Mouse (Mus musculus): Measurements from ENCODE around the gene Trpm2. TPM values are rescaled to one million over a fixed set of nuclear protein-coding genes. Genes with fewer than 3 reads are reported as not detected.

Trpm2 gene
- polyA plus RNA-seq, 1 experiment from 2014 or later: 0.59 TPM

GRCm38 (mm10) chr10:77985775-77986174 is 15.4 kb upstream of the Trpm2 start:
- WGBS: 77% methylated on average over 5 of the region's 5 CpGs
- no peak for ATAC-seq (ENCODE audit: low FRiP score, low TSS enrichment)

GRCm38 (mm10) chr10:77984660-77985059 is 14.3 kb upstream of the Trpm2 start:
- 0% methylated on average over 4 of the region's 4 CpGs for whole genome bisulfite sequencing
- H3K4me2 ChIP-seq (replicated peaks; ENCODE audit: low read depth, low read length): no peak overlapping the region
- H3K36me3 ChIP-seq (ENCODE audit: insufficient read depth, low read length): peaks cover 38% of the 10 kb centered on the region
- H3K27ac ChIP-seq (ENCODE audit: low read length): no peak overlapping the region
- H3K4me1 ChIP-seq (ENCODE audit: insufficient read depth, low read length): 0 out of 2 replicates have a peak, but pooled peaks cover under 1% of the 10 kb centered on the region
- no peaks in the 10 kb centered on the region for H3K27me3 ChIP-seq (ENCODE audit: insufficient read depth, low read length)
- peak; percentile 60 for ATAC-seq (ENCODE audit: low FRiP score, low TSS enrichment)
- H3K9ac ChIP-seq (replicated peaks; ENCODE audit: low read length): no peak overlapping the region
- no peak overlapping the region for H3K4me3 ChIP-seq (ENCODE audit: low read length)
- H3K9me3 ChIP-seq (ENCODE audit: low read length): no peaks in the 10 kb centered on the region

More at GRCm38 (mm10) chr10:77985775-77986174, 15.4 kb upstream of the Trpm2 start:
- Histone ChIP-seq H3K27me3 (ENCODE audit: insufficient read depth, low read length) (no peaks in the 10 kb centered on the region), H3K4me3 (ENCODE audit: low read length) (no peak overlapping the region), H3K9ac (replicated peaks; ENCODE audit: low read length) (no peak overlapping the region), H3K36me3 (ENCODE audit: insufficient read depth, low read length) (peaks cover 43% of the 10 kb centered on the region), H3K4me2 (replicated peaks; ENCODE audit: low read depth, low read length) (no peak overlapping the region), H3K27ac (ENCODE audit: low read length) (no peak overlapping the region), H3K4me1 (ENCODE audit: insufficient read depth, low read length) (no peaks in the 10 kb centered on the region), H3K9me3 (ENCODE audit: low read length) (no peaks in the 10 kb centered on the region)

DNA sequence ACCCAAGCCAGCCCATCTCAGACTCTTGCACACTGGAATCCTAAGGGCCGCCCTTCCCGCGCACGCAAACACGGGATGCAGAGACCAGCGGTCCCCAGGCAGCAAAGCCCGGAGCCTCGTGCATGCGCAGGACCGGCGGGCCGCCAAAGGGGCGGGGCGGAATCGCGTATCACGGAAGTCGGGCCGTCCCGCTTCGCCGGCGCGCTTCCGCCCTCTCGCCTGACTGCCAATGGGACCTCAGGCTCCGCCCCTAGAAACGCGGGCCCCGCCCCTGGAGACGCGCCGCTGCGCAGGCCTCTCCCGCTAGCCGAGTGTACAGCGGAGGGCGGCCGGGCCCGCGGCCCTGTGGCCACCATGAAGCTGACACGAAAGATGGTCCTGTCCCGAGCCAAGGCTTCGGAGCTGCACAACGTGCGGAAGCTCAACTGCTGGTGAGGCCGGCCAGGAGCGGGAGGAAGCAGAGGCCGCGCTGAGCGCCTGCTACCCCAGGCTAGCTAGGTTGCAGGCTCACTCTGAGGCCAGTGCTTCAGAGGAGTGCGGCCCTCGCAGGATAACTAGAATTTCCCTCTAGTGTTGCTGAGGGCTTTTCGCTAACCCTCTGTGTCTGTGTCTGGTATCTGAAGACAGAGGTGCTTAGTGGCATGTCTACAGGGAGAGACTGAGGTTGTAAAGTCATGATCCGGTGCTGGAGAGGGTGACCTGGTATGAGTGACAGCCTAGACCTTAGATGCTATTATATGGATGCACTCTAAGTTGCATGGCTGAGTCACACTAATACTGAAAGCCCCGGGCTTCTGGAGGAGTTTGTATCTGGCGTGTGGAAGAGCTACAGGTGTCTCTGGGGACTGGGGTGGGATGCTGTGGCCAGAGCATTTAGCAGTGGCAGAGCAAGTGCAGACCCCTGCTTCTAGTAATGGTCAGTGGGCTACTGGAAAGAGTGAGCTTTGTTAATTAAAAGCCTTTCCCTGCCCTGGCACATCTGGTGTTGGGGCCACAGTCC is 8.3 kb upstream of the Trpm2 start, which contains the start of gene 1810043G02Rik:
Gene 1810043G02Rik, plus strand, starts transcription at position 174 of the 1,000 bp plus-strand sequence.
- Histone ChIP-seq H3K9ac (replicated peaks; ENCODE audit: low read length) (peak within 1 kb of the TSS; percentile 82), H3K9me3 (ENCODE audit: low read length) (no peaks in the 10 kb centered on the region), H3K4me2 (replicated peaks; ENCODE audit: low read depth, low read length) (peak within 1 kb of the TSS; percentile 61), H3K27me3 (ENCODE audit: insufficient read depth, low read length) (no peaks in the 10 kb centered on the region), H3K27ac (ENCODE audit: low read length) (peak within 1 kb of the TSS; percentile 46; the same call in 1 of the 2 replicates), H3K4me3 (ENCODE audit: low read length) (peak within 1 kb of the TSS; percentile 75), H3K4me1 (ENCODE audit: insufficient read depth, low read length) (peaks cover 15% of the 10 kb centered on the region), H3K36me3 (ENCODE audit: insufficient read depth, low read length) (0 out of 2 replicates have a peak, but pooled peaks cover 10% of the 10 kb centered on the region)
- under 1% methylated on average over 57 of the region's 57 CpGs for WGBS
- ATAC-seq (ENCODE audit: low FRiP score, low TSS enrichment): peak; percentile 98

DNA sequence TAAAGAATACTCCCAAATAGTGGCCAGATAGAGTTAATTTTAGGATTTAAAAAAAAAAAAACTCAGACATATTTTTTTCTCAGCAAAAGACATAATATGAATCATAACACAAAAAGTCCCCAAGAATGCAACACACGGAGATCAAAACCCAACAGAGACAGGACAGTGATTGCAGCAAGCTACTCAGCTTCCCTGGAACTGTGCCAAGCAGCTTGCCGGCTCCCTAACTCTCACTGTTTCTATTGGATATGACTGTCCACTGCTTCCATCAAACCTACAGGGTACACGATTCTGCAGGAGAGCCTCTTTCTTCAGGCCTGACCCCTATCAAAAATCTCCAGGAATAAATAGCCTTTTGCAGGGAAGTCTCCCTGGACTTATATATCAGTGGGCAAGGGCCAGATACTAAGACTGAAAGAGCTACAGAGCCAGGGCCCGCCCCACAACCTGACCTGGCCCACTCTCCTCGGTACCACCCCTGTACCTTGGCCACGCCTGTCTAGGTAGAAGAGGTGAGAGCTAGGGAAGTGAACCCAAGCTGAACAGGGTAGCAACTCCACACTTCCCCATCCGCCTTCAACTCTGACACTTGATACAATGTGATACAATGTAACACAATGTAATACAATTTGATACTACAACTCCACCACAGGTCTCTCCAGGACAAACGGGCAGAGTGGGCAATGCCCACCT is 6.2 kb upstream of the Trpm2 start:
- 64% methylated on average over 8 of the region's 8 CpGs for WGBS
- no peak overlapping the region for H3K4me3 ChIP-seq (ENCODE audit: low read length)
- no peak for ATAC-seq (ENCODE audit: low FRiP score, low TSS enrichment)
- H3K27me3 ChIP-seq (ENCODE audit: insufficient read depth, low read length): no peaks in the 10 kb centered on the region
- H3K36me3 ChIP-seq (ENCODE audit: insufficient read depth, low read length): 0 out of 2 replicates have a peak, but pooled peaks cover 10% of the 10 kb centered on the region
- peaks cover 15% of the 10 kb centered on the region for H3K4me1 ChIP-seq (ENCODE audit: insufficient read depth, low read length)
- H3K9ac ChIP-seq (replicated peaks; ENCODE audit: low read length): no peak overlapping the region
- no peaks in the 10 kb centered on the region for H3K9me3 ChIP-seq (ENCODE audit: low read length)
- H3K27ac ChIP-seq (ENCODE audit: low read length): no peak overlapping the region
- no peak overlapping the region for H3K4me2 ChIP-seq (replicated peaks; ENCODE audit: low read depth, low read length)

GRCm38 (mm10) chr10:77975653-77976052 is 5.3 kb upstream of the Trpm2 start:
- Histone ChIP-seq H3K27me3 (ENCODE audit: insufficient read depth, low read length) (no peaks in the 10 kb centered on the region), H3K4me3 (ENCODE audit: low read length) (no peak overlapping the region), H3K9ac (replicated peaks; ENCODE audit: low read length) (no peak overlapping the region), H3K36me3 (ENCODE audit: insufficient read depth, low read length) (0 out of 2 replicates have a peak, but pooled peaks cover 5% of the 10 kb centered on the region), H3K27ac (ENCODE audit: low read length) (no peak overlapping the region), H3K4me2 (replicated peaks; ENCODE audit: low read depth, low read length) (no peak overlapping the region), H3K4me1 (ENCODE audit: insufficient read depth, low read length) (peaks cover 15% of the 10 kb centered on the region), H3K9me3 (ENCODE audit: low read length) (no peaks in the 10 kb centered on the region)
- ATAC-seq (ENCODE audit: low FRiP score, low TSS enrichment): no peak
- 19% methylated on average over 4 of the region's 4 CpGs for WGBS

- H3K4me1 ChIP-seq (ENCODE audit: insufficient read depth, low read length): peaks cover 15% of the 10 kb centered on the region
- H3K36me3 ChIP-seq (ENCODE audit: insufficient read depth, low read length): no peaks in the 10 kb centered on the region
- 64% methylated on average over 5 of the region's 5 CpGs for WGBS
- H3K4me3 ChIP-seq (ENCODE audit: low read length): no peak overlapping the region
- H3K27ac ChIP-seq (ENCODE audit: low read length): no peak overlapping the region
- peaks cover 8% of the 10 kb centered on the region for H3K27me3 ChIP-seq (ENCODE audit: insufficient read depth, low read length)
- no peaks in the 10 kb centered on the region for H3K9me3 ChIP-seq (ENCODE audit: low read length)
- H3K9ac ChIP-seq (replicated peaks; ENCODE audit: low read length): no peak overlapping the region
- no peak overlapping the region for H3K4me2 ChIP-seq (replicated peaks; ENCODE audit: low read depth, low read length)
- no peak for ATAC-seq (ENCODE audit: low FRiP score, low TSS enrichment)
Measured at GRCm38 (mm10) chr10:77974811-77975210, 4.4 kb upstream of the Trpm2 start.

- 68% methylated on average over 5 of the region's 5 CpGs for WGBS
- no peak overlapping the region for H3K27ac ChIP-seq (ENCODE audit: low read length)
- no peak for ATAC-seq (ENCODE audit: low FRiP score, low TSS enrichment)
Measured at GRCm38 (mm10) chr10:77974323-77974722, 4.0 kb upstream of the Trpm2 start.

DNA sequence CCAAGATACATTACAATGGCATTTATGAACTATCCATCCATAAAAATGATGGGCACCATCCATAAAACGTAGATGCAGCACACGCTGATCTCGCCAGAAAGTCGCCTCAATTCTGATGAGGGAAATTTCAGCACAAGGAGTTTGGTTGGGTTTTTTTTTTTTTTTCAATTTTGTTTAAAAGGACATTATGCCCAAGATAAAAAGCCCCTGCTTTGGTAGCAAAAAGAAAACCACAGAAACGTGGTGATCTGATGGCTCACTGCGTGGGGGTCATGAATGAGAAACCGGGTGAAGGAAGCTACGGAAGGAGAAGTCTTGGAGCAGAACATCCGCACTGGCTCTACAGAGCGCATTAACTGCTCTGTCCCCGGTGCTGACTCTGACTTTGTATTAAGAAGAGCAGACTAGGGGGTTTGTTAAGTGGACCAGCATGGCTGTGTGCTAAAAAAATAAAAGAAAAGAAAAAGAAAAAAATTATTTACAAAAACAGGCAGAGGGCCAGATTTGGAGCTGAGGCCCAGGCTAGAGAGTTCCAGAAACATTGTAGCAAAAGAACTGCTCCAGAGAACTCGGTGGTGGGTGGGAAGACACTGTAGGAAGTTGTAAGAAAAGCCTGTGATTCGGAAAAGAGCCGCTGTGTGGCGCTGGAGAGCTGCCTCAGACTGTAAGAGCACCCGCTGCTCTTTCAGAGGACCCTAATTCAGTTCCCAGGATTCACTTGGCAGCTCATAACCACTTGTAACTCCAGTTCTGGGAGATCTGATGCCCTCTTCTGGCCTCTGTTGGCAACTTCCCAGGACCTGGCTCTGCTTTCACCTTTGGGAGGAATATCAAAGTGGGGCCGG is 1.6 kb upstream of the Trpm2 start:
- H3K36me3 ChIP-seq (ENCODE audit: insufficient read depth, low read length): no peaks in the 10 kb centered on the region
- H3K4me3 ChIP-seq (ENCODE audit: low read length): no peak overlapping the region
- 60% methylated on average over 17 of the region's 17 CpGs for WGBS
- H3K4me2 ChIP-seq (replicated peaks; ENCODE audit: low read depth, low read length): no peak overlapping the region
- H3K27ac ChIP-seq (ENCODE audit: low read length): no peak overlapping the region
- H3K9ac ChIP-seq (replicated peaks; ENCODE audit: low read length): no peak overlapping the region
- H3K27me3 ChIP-seq (ENCODE audit: insufficient read depth, low read length): peaks cover 25% of the 10 kb centered on the region
- H3K9me3 ChIP-seq (ENCODE audit: low read length): no peaks in the 10 kb centered on the region
- ATAC-seq (ENCODE audit: low FRiP score, low TSS enrichment): no peak
- 0 out of 2 replicates have a peak, but pooled peaks cover 3% of the 10 kb centered on the region for H3K4me1 ChIP-seq (ENCODE audit: insufficient read depth, low read length)

More at GRCm38 (mm10) chr10:77974323-77974722, 4.0 kb upstream of the Trpm2 start:
- Histone ChIP-seq H3K36me3 (ENCODE audit: insufficient read depth, low read length) (no peaks in the 10 kb centered on the region), H3K9me3 (ENCODE audit: low read length) (no peaks in the 10 kb centered on the region), H3K4me3 (ENCODE audit: low read length) (no peak overlapping the region), H3K4me2 (replicated peaks; ENCODE audit: low read depth, low read length) (no peak overlapping the region), H3K27me3 (ENCODE audit: insufficient read depth, low read length) (peaks cover 12% of the 10 kb centered on the region), H3K9ac (replicated peaks; ENCODE audit: low read length) (no peak overlapping the region; the same call in 1 of the 2 replicates), H3K4me1 (ENCODE audit: insufficient read depth, low read length) (peaks cover 13% of the 10 kb centered on the region)

GRCm38 (mm10) chr10:77971191-77971590 is 828 bp upstream of the Trpm2 start:
- 0 out of 2 replicates have a peak, but pooled peaks cover 3% of the 10 kb centered on the region for H3K4me1 ChIP-seq (ENCODE audit: insufficient read depth, low read length)
- no peak overlapping the region for H3K4me3 ChIP-seq (ENCODE audit: low read length)
- no peaks in the 10 kb centered on the region for H3K36me3 ChIP-seq (ENCODE audit: insufficient read depth, low read length)
- H3K9ac ChIP-seq (replicated peaks; ENCODE audit: low read length): no peak overlapping the region
- WGBS: 82% methylated on average over 10 of the region's 10 CpGs
- H3K27me3 ChIP-seq (ENCODE audit: insufficient read depth, low read length): peaks cover 25% of the 10 kb centered on the region
- H3K4me2 ChIP-seq (replicated peaks; ENCODE audit: low read depth, low read length): no peak overlapping the region
- no peaks in the 10 kb centered on the region for H3K9me3 ChIP-seq (ENCODE audit: low read length)
- ATAC-seq (ENCODE audit: low FRiP score, low TSS enrichment): no peak
- H3K27ac ChIP-seq (ENCODE audit: low read length): no peak overlapping the region
